Mouse (Mus musculus) cortical plate, adult 2 months (tissue): Measurements from ENCODE around the gene Ints6.

Experiments
- CTCF ChIP-seq: fragments of 200-500 bp; IDR thresholded peaks from 2 replicates; pipeline ENCODE4 v1.5.1; 2011; ENCODE audit warnings: mild to moderate bottlenecking, control low read depth, low read length; ENCODE audit not compliant: insufficient read depth; ENCODE audit errors: extremely low read depth
- POLR2A ChIP-seq: fragments of 200-500 bp; IDR thresholded peaks from 2 replicates; pipeline ENCODE4 v1.6.1; 2011; ENCODE audit warnings: mild to moderate bottlenecking, low read length, control low read depth; ENCODE audit not compliant: insufficient read depth; ENCODE audit errors: extremely low read depth

DNA sequence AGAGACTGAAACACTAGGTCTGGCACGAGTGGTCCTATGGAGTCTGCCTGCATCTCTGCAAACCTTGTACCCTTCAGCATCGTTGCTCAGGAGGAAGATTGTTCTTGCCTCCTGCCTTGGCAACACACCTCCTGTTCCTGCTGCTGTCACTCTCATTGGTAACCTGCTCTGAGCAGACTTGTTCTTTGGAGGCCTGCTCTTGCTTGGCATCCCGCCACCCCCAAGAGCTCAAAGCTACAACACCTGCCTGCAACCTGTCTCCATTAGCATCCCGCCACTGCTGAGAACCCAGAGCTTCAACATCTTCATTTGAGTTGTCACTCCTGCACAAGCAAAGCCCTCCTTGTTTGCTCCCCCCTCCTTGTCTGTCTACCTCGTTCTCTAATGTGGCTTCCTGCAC, 133.0 kb downstream of the Ints6 start:
- TF ChIP-seq POLR2A (no peak), CTCF (no peak)
